Mouse (Mus musculus): ENCODE results near the gene Slc7a6. TPM values are rescaled to one million over a fixed set of nuclear protein-coding genes. Genes with fewer than 3 reads are reported as not detected.
"Not testable (repeated sequence)": the region's sequence is repeated elsewhere in the genome, so short reads cannot be mapped to it uniquely, and the experiment has no call there.

The Slc7a6 gene
- polyA plus RNA-seq, 1 experiment = 3.6 TPM

DNA sequence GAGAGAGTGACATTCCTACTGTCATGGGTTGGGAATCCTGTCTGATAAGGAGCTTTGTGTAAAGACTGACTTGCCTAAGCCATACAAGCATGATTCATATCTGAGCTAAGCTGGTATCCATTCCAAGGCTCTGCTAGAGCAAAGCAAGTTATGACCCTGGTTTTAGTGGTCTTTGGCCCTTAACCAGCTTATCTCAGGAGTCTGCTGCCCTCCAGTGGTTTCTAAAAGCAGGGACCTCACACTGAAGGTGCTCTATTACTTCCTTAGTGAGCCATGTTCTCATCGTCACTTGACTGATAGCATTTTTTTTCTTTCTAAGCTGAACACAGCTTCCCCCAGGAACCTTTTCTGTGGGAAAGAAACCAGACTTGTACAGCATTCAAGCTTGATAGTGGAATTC lies 30.1 kb downstream of the Slc7a6 start:
- Histone ChIP-seq H3K9me3 (no peaks in the 10 kb centered on the region), H3K4me3 (replicated peaks) (no peak overlapping the region), H3K27me3 (replicated peaks) (no peaks in the 10 kb centered on the region), H3K4me1 (peaks cover 18% of the 10 kb centered on the region), H3K36me3 (replicated peaks; ENCODE audit: low read length) (peaks cover 91% of the 10 kb centered on the region)
- no peak for TF ChIP-seq FLI1 (IDR thresholded peaks at IDR 0.05; ENCODE audit: low read length)
- TF ChIP-seq GATA1 (IDR thresholded peaks at IDR 0.05; ENCODE audit: borderline replicate concordance, low read length) = no peak

DNA sequence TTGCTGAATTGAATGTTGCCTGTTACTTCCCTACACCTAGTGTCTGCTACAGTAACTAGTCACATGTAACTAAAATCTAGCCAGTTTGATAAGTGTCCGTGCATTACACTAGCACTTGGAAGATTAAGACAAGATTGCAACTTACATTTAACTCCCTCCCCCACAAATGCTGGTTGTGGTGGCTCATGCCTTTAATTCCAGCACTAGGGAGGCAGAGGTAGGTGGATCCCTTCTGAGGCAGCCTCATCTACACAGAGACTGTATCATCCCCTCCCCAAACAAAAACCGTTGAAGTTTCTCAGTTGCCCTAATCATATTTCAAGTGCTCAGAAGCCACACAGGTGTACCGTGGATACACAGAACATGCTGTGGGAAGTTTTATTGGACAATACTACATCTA lies 30.9 kb downstream of the Slc7a6 start:
- peaks cover 89% of the 10 kb centered on the region for H3K36me3 ChIP-seq (replicated peaks; ENCODE audit: low read length)
- not testable (repeated sequence) for H3K27me3 ChIP-seq (replicated peaks); H3K4me3 ChIP-seq (replicated peaks); H3K9me3 ChIP-seq
- H3K4me1 ChIP-seq = peaks cover 16% of the 10 kb centered on the region

DNA sequence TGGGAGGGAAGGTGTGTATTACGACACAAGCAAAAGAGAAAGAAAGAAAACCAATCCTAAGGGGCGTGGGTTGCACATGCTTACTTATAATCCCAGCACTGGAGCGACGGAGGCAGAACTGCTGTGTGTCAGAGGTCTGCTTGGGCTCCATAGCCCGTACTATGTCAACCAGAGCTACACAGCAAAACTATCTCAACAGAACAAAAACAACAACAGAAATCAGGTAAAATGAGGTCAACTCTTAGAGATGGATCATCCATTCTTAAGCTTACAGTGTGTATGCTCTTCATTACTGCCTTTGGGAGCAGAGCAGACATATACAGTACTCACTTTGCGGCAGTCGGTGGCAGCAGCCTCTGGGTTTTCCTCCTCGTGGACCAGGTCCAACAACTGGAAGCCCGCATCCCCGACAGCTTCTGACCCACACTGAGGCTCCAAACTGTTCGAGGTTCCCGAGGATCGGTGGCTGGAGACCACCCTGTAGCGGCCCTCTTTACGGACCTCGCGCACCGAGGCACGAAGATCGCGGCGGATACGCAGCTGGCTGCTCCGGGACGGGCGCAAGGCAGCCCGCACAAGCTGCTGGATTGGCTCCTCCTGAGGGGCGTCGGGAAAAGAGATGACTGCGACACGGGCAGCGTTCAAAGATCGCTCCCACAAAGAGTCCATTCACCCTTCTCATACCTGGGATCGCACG lies 41.5 kb downstream of the Slc7a6 start:
- peaks cover 34% of the 10 kb centered on the region for H3K4me1 ChIP-seq
- no peaks in the 10 kb centered on the region for H3K27me3 ChIP-seq (replicated peaks)
- peak overlapping the region; percentile 95 for H3K4me3 ChIP-seq (replicated peaks)
- H3K36me3 ChIP-seq (replicated peaks; ENCODE audit: low read length) = peaks cover 46% of the 10 kb centered on the region
- no peaks in the 10 kb centered on the region for H3K9me3 ChIP-seq
- no peak for TF ChIP-seq GATA1 (IDR thresholded peaks at IDR 0.05; ENCODE audit: borderline replicate concordance, low read length)
- TF ChIP-seq FLI1 (IDR thresholded peaks at IDR 0.05; ENCODE audit: low read length) = no peak

- peaks cover 34% of the 10 kb centered on the region for H3K4me1 ChIP-seq
- H3K9me3 ChIP-seq = no peaks in the 10 kb centered on the region
- TF ChIP-seq GATA1 (IDR thresholded peaks at IDR 0.05; ENCODE audit: borderline replicate concordance, low read length) = no peak
- TF ChIP-seq FLI1 (IDR thresholded peaks at IDR 0.05; ENCODE audit: low read length) = no peak
- H3K4me3 ChIP-seq (replicated peaks) = peak within 1 kb of the TSS; percentile 95
- no peaks in the 10 kb centered on the region for H3K27me3 ChIP-seq (replicated peaks)
- peaks cover 48% of the 10 kb centered on the region for H3K36me3 ChIP-seq (replicated peaks; ENCODE audit: low read length)
These were observed 42.2 kb downstream of the Slc7a6 start, which contains the start of the genes Slc7a6os and Prmt7 for GRCm38 (mm10) chr8:106210821-106211345. Gene Slc7a6os, minus strand, starts transcription at chr8:106210935. Gene Prmt7, plus strand, starts transcription at chr8:106210936.

DNA sequence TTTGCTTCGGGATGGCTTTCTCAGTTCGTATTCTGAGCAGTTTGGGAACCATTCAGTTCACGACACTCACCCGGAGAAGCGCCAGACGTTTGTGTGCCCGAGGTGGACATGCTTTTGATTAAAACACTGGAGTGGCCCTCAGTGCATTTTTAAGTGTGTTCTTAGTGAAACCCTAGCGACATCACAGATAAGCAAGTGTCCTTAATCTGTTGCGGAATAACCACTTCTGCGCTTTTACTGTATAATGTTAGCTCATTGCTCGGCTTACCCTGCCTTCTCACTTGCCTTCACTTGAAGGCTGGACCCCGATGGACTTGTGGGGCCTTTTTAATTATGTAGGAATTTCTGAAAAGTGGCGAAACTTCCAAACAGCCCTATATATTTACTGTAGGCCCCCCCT lies 42.8 kb downstream of the Slc7a6 start:
- Histone ChIP-seq H3K4me1 (peaks cover 34% of the 10 kb centered on the region), H3K9me3 (no peaks in the 10 kb centered on the region), H3K36me3 (replicated peaks; ENCODE audit: low read length) (peaks cover 51% of the 10 kb centered on the region), H3K4me3 (replicated peaks) (peak overlapping the region; percentile 95), H3K27me3 (replicated peaks) (no peaks in the 10 kb centered on the region)
- TF ChIP-seq GATA1 (IDR thresholded peaks at IDR 0.05; ENCODE audit: borderline replicate concordance, low read length) (no peak), FLI1 (IDR thresholded peaks at IDR 0.05; ENCODE audit: low read length) (no peak)

DNA sequence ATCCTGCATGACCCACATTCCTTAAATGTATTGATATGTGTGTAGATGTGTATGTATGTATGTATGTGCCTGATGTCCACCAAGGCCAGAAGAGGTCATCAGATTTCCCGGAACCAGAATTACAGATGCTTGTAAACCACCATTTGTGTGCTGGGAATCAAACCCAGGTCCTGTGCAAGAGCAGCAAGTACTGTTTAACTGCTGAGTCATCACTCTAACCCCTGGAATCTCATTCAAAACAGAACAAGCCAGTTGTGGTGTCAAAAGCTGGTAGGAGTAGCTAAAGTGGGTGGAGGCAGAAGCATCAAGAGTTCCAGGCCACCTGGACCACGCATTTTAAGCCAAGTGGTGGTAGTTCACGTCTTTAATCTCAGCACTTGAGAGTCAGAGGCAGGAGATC lies 45.3 kb downstream of the Slc7a6 start:
- Histone ChIP-seq H3K9me3 (no peaks in the 10 kb centered on the region), H3K27me3 (replicated peaks) (no peaks in the 10 kb centered on the region), H3K4me1 (peaks cover 34% of the 10 kb centered on the region), H3K4me3 (replicated peaks) (no peak overlapping the region), H3K36me3 (replicated peaks; ENCODE audit: low read length) (peaks cover 60% of the 10 kb centered on the region)
- TF ChIP-seq FLI1 (IDR thresholded peaks at IDR 0.05; ENCODE audit: low read length) (no peak), GATA1 (IDR thresholded peaks at IDR 0.05; ENCODE audit: borderline replicate concordance, low read length) (no peak)

GRCm38 (mm10) chr8:106219620-106220019 lies 51.0 kb downstream of the Slc7a6 start:
- H3K4me1 ChIP-seq = peaks cover 11% of the 10 kb centered on the region
- no peak overlapping the region for H3K4me3 ChIP-seq (replicated peaks)
- H3K9me3 ChIP-seq = no peaks in the 10 kb centered on the region
- TF ChIP-seq GATA1 (IDR thresholded peaks at IDR 0.05; ENCODE audit: borderline replicate concordance, low read length) (no peak), FLI1 (IDR thresholded peaks at IDR 0.05; ENCODE audit: low read length) (no peak)
- H3K27me3 ChIP-seq (replicated peaks) = no peaks in the 10 kb centered on the region
- peaks cover 84% of the 10 kb centered on the region for H3K36me3 ChIP-seq (replicated peaks; ENCODE audit: low read length)

DNA sequence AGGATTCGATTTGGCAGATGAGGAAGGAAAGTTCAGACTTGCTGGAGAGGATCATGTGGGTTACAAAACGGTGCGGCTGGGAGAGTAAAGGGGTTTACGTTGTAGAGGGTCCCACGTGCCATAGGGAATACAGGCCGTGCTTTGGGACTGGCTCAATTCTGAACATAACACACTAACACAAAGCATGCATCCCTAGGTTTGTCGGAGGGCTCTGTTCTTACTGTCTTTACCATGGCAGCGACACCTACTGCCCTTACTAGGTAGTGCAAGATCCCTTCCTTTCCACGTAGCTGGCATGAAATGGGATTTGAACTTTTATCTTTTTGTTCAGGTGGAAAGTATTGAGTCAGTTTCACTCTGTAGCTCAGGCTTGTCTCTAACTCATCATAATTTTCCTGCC lies 57.9 kb downstream of the Slc7a6 start:
- Histone ChIP-seq H3K4me3 (replicated peaks) (no peak overlapping the region), H3K27me3 (replicated peaks) (no peaks in the 10 kb centered on the region), H3K4me1 (peaks cover 25% of the 10 kb centered on the region), H3K9me3 (no peaks in the 10 kb centered on the region), H3K36me3 (replicated peaks; ENCODE audit: low read length) (peaks cover 69% of the 10 kb centered on the region)
- TF ChIP-seq GATA1 (IDR thresholded peaks at IDR 0.05; ENCODE audit: borderline replicate concordance, low read length) (no peak), FLI1 (IDR thresholded peaks at IDR 0.05; ENCODE audit: low read length) (no peak)

- Histone ChIP-seq H3K27me3 (replicated peaks) (no peaks in the 10 kb centered on the region), H3K4me3 (replicated peaks) (no peak overlapping the region), H3K9me3 (no peaks in the 10 kb centered on the region), H3K36me3 (replicated peaks; ENCODE audit: low read length) (peaks cover 77% of the 10 kb centered on the region), H3K4me1 (peaks cover 28% of the 10 kb centered on the region)
- TF ChIP-seq FLI1 (IDR thresholded peaks at IDR 0.05; ENCODE audit: low read length) (no peak), GATA1 (IDR thresholded peaks at IDR 0.05; ENCODE audit: borderline replicate concordance, low read length) (no peak)
These were observed 62.9 kb downstream of the Slc7a6 start for GRCm38 (mm10) chr8:106231536-106231935.

DNA sequence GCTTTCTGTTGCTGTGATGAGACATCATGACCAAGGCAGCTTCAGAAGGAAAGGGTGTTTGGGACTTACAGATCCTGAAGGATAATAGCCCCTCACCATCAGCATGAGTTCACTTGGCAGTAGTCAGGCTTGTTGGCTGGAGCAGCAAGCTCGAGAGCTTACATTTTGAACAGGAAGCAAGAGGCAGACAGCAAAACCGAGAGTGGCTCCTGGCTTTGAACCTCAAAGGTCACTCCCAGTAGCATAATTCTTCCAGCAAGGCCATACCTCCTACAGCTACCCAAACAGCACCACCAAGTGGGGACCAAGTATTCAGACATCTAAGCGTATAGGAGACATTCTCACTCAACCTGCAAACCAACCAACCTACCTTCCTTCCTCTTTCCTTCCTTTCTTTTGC lies 64.1 kb downstream of the Slc7a6 start:
- H3K9me3 ChIP-seq = no peaks in the 10 kb centered on the region
- peaks cover 77% of the 10 kb centered on the region for H3K36me3 ChIP-seq (replicated peaks; ENCODE audit: low read length)
- TF ChIP-seq FLI1 (IDR thresholded peaks at IDR 0.05; ENCODE audit: low read length) (no peak), GATA1 (IDR thresholded peaks at IDR 0.05; ENCODE audit: borderline replicate concordance, low read length) (no peak)

More for the DNA sequence above, 64.1 kb downstream of the Slc7a6 start:
- no peaks in the 10 kb centered on the region for H3K27me3 ChIP-seq (replicated peaks)
- H3K4me1 ChIP-seq = peaks cover 26% of the 10 kb centered on the region
- H3K4me3 ChIP-seq (replicated peaks) = no peak overlapping the region
